Mouse (Mus musculus) lung, embryonic 14.5 days (tissue): ENCODE results near the gene Tmppe. TPM values are rescaled to one million over a fixed set of nuclear protein-coding genes. Genes with fewer than 3 reads are reported as not detected.
"Not testable (repeated sequence)": the region's sequence is repeated elsewhere in the genome, so short reads cannot be mapped to it uniquely, and the experiment has no call there.

Experiments used
- ATAC-seq: fragments of 200-750 bp; cut with Nextera tagmentation; 2 replicates; pipeline ENCODE4 v1.8.0; 2017; ENCODE audit warnings: mild to moderate bottlenecking, moderate TSS enrichment, moderate library complexity; ENCODE audit not compliant: insufficient read depth
- DNase-seq: peaks from one replicate; pipeline ENCODE4 v3.0.0-alpha.2; 2015
- H3K27ac ChIP-seq: fragments of 300-500 bp; sonication (generic); 2 replicates; pipeline ENCODE4 v1.5.1; 2014; ENCODE audit warnings: low read depth, mild to moderate bottlenecking, moderate library complexity
- H3K27me3 ChIP-seq: fragments of 300-500 bp; sonication (generic); 2 replicates; pipeline ENCODE4 v1.6.1; 2014; ENCODE audit warnings: low read length, control low read depth; ENCODE audit not compliant: insufficient read depth
- H3K36me3 ChIP-seq: fragments of 300-500 bp; sonication (generic); 2 replicates; pipeline ENCODE4 v1.6.1; 2014; ENCODE audit warnings: control low read depth; ENCODE audit not compliant: insufficient read depth
- H3K4me1 ChIP-seq: fragments of 300-500 bp; sonication (generic); 2 replicates; pipeline ENCODE4 v1.6.1; 2014; ENCODE audit warnings: antibody characterized with exemption, control low read depth; ENCODE audit not compliant: insufficient read depth
- H3K4me2 ChIP-seq: fragments of 300-500 bp; sonication (generic); 2 replicates; pipeline ENCODE4 v1.6.1; 2014; ENCODE audit warnings: mild to moderate bottlenecking
- H3K4me3 ChIP-seq: fragments of 300-500 bp; sonication (generic); 2 replicates; pipeline ENCODE4 v1.5.1; 2014; ENCODE audit warnings: low read depth, low read length
- H3K9ac ChIP-seq: fragments of 300-500 bp; sonication (generic); 2 replicates; pipeline ENCODE4 v1.6.1; 2014
- H3K9me3 ChIP-seq: fragments of 300-500 bp; sonication (generic); 2 replicates; pipeline ENCODE4 v1.6.1; 2016; ENCODE audit warnings: low read depth, low read length, control low read depth
- CTCF ChIP-seq: IDR thresholded peaks from 2 replicates; pipeline ENCODE4 v1.5.1; 2016; ENCODE audit warnings: antibody characterized with exemption, low read depth
- WGBS: fragments of 180-500 bp; shearing (Covaris S2); extraction: QIAGEN DNeasy Blood & Tissue Kit; methylation state at CpG from one replicate; pipeline ENCODE4 v1.1.7; 2014; 5-methylcytosine and 5-hydroxymethylcytosine counted together
- polyA plus RNA-seq: library from polyadenylated mRNA; unstranded; fragments of >200 nt; fragmentation: Nextera tagmentation; extraction: Ambion mirVana; gene quantifications from 2 replicates; pipeline ENCODE4 v1.2.1, GENCODE M21; 2014

Gene Tmppe
- polyA plus RNA-seq, 1 experiment from 2014 or later: 4.0 TPM

GRCm38 (mm10) chr9:114388288-114388687 is 12.6 kb upstream of the Tmppe start:
- Histone ChIP-seq H3K4me3 (no peak overlapping the region), H3K27me3 (no peaks in the 10 kb centered on the region), H3K36me3 (peaks cover 24% of the 10 kb centered on the region), H3K9me3 (no peaks in the 10 kb centered on the region), H3K4me1 (0 out of 2 replicates have a peak, but pooled peaks cover 6% of the 10 kb centered on the region), H3K27ac (no peak overlapping the region), H3K4me2 (no peak overlapping the region), H3K9ac (no peak overlapping the region)
- ATAC-seq: no peak
- WGBS: 86% methylated on average over 8 of the region's 8 CpGs
- no peak for TF ChIP-seq CTCF
- no peak for DNase-seq

DNA sequence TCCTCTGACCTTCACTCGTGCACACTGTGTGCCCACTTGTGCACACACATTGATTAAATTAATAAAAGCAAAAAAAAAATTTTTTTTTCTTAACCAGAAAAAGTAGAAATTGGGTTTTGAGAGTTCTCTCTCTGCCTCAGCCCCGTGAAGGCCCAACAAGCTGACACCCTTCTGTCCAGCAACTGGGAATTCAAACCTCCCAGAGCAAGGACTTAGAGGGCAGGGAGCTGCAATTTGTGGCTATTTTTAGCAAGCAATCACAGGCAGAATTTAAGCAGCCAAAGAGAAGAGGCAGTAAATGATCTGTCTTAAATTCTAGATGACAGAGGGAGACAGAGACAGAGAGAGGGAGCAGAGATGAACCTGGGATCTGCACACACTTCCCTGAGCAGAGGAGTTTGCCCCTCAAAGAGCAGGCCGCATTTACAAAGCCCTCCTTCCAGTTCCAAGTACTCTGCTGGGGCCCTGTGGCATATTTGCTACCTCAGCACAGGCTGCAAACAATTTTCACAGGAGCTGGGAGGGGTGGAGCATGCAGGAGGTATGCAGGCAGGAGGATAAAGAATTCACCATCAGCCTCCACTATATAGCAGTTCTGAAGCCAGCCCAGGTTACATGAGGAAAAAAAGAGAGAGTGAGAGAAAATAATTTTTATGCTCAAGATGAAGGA is 12.1 kb upstream of the Tmppe start:
- Histone ChIP-seq H3K4me2 (peak overlapping the region; percentile 67; the same call in 1 of the 2 replicates), H3K9ac (no peak overlapping the region), H3K4me1 (0 out of 2 replicates have a peak, but pooled peaks cover 6% of the 10 kb centered on the region), H3K27me3 (no peaks in the 10 kb centered on the region), H3K36me3 (peaks cover 22% of the 10 kb centered on the region), H3K4me3 (no peak overlapping the region; the same call in 1 of the 2 replicates), H3K27ac (peak overlapping the region; percentile 32; the same call in 1 of the 2 replicates), H3K9me3 (no peaks in the 10 kb centered on the region)
- WGBS: 52% methylated on average over 3 of the region's 3 CpGs
- ATAC-seq: no peak; the same call in 1 of the 2 replicates
- DNase-seq: peak; percentile 15
- TF ChIP-seq CTCF: no peak

DNA sequence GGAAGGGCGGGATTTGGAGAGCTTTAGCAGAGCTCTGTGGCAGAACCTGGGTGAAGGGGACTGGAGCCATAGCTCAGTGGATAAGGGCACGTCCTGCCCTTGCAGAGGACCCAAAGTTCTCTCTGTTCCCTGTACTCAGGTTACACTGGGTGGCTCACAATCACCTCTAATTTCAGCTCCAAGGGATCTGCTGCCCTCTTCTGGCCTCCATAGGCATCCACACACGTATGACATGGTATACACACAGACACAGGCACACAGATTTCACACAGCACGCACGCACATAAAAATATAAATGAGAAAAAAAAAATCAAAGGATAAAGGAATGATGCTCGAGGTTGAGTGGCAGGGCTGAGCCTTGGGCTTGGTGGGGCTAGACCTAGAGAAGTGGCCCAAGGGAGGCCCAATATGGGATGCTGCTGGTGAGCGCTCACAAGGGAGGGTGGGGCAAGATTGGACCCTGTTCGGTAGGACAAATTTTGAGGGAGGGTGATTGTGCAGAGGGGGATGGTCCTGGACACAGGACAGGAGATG is 11.5 kb upstream of the Tmppe start:
- peak; percentile 16 for ATAC-seq
- Histone ChIP-seq H3K9me3 (no peaks in the 10 kb centered on the region), H3K4me3 (peak overlapping the region; percentile 75), H3K27ac (peak overlapping the region; percentile 94; the same call in 1 of the 2 replicates), H3K36me3 (peaks cover 16% of the 10 kb centered on the region), H3K9ac (no peak overlapping the region; the same call in 1 of the 2 replicates), H3K27me3 (no peaks in the 10 kb centered on the region), H3K4me1 (0 out of 2 replicates have a peak, but pooled peaks cover 6% of the 10 kb centered on the region), H3K4me2 (peak overlapping the region; percentile 67)
- peak; percentile 62 for TF ChIP-seq CTCF
- 76% methylated on average over 8 of the region's 8 CpGs for WGBS
- DNase-seq: peak; percentile 42

DNA sequence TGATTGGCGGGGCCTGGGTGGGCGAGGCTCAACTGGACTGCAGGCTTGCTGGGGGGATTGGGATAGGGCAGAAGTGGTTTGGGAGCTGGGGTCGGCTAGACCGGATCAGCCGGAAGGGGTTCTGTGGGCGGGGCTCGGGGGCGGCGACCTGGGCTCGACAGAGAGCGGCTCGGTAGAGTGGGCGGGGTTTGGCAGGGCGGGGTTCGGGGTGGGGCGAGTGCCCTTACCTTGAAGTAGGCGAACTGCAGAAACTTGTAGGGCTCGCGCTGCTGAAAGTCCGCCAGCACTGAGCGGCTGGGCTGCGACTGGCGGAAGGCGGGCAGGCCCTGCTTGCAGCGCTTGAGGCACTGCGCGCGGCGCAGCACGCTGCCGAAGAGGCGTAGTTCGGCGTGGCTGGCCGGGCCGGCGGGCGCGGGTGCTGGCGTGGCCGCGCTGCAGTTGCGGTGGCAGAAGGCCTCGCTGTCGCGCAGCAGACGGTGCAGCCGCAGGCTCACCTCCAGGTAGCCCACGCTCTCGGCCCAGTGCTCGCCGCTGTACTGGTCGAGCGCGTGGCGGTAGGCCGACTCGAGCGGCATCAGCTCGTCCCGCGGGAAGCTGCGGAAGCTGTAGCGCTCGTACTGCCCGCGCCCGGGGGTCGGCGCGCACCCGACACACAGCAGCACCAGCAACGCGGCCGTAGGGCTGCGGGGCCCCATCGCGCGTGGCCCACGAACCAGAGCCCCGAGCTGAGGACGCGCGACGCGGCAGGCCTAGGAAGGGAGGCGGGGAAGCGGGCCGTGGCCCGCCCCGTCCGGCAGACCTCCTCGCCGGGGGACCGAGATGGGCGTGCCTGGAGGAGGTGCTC is 10.8 kb upstream of the Tmppe start, which contains the start of gene Crtap:
TSS of gene Crtap (minus strand) at position 771 of the 844 bp plus-strand sequence.
- Histone ChIP-seq H3K4me3 (peak within 1 kb of the TSS; percentile 75), H3K9me3 (no peaks in the 10 kb centered on the region), H3K4me2 (peak within 1 kb of the TSS; percentile 67), H3K27ac (peak within 1 kb of the TSS; percentile 94), H3K27me3 (no peaks in the 10 kb centered on the region), H3K36me3 (peaks cover 9% of the 10 kb centered on the region; the same call in 1 of the 2 replicates), H3K4me1 (0 out of 2 replicates have a peak, but pooled peaks cover 6% of the 10 kb centered on the region), H3K9ac (peak within 1 kb of the TSS; percentile 79)
- WGBS: under 1% methylated on average over 93 of the region's 96 CpGs
- peak; percentile 86 for ATAC-seq
- peak; percentile 83 for DNase-seq
- no peak for TF ChIP-seq CTCF

GRCm38 (mm10) chr9:114390749-114391075 is 10.2 kb upstream of the Tmppe start:
- ATAC-seq (no peak), DNase-seq (no peak)
- Histone ChIP-seq H3K9ac (peak overlapping the region; percentile 79), H3K4me1 (0 out of 2 replicates have a peak, but pooled peaks cover 6% of the 10 kb centered on the region), H3K4me2 (peak overlapping the region; percentile 67), H3K4me3 (peak overlapping the region; percentile 75), H3K36me3 (0 out of 2 replicates have a peak, but pooled peaks cover 3% of the 10 kb centered on the region), H3K27me3 (no peaks in the 10 kb centered on the region), H3K27ac (peak overlapping the region; percentile 94), H3K9me3 (no peaks in the 10 kb centered on the region)
- 3% methylated on average over 10 of the region's 10 CpGs for WGBS
- TF ChIP-seq CTCF: no peak

DNA sequence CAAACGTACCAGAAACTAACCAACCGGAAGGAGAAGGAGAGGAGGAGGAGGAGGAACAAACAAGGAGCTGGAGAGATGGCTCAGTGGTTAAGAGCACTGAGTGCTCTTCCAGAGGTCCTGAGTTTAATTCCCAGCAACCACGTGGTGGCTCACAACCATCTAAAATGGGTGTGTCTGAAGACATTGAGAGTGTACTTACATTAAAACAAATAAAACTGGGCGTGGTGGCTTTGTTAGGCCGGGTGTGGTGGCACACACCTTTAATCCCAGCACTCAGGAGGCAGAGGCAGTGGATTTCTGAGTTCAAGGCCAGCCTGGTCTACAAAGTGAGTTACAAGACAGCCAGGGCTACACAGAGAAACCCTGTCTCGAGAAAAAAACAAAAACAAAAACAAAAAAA is 6.8 kb upstream of the Tmppe start:
- 57% methylated on average over 6 of the region's 6 CpGs for WGBS
- not testable (repeated sequence) for H3K4me1 ChIP-seq, H3K27ac ChIP-seq

More for the DNA sequence above, 6.8 kb upstream of the Tmppe start:
- H3K9ac ChIP-seq, H3K36me3 ChIP-seq, H3K4me2 ChIP-seq, H3K27me3 ChIP-seq, ATAC-seq, H3K4me3 ChIP-seq, DNase-seq, H3K9me3 ChIP-seq: not testable (repeated sequence)
